15 mouse cellular contexts compared by ENCODE assay signal in genomic region chr11:67546582-67546981, GRCm38 (mm10).
DNase-seq lines count a peak whose midpoint lies in the region; ATAC-seq lines count a peak whose summit lies in the region.
"Had no signal": no experiment of that assay in that cellular context is flagged by ENCODE, and none has a peak within 500 bp of the region (broad histone marks: within the 10 kb centered on the region; RNA-seq: fewer than 3 reads in every experiment).

No protein-coding gene starts in this region.

- no peak overlapping the region for H3K4me2 ChIP-seq in heart, embryonic 13.5 days
- H3K4me2 ChIP-seq in heart, embryonic 11.5 days = no peak overlapping the region
- H3K4me2 ChIP-seq in limb, embryonic 15.5 days = no peak overlapping the region
- H3K4me2 ChIP-seq in embryonic facial prominence, embryonic 11.5 days (ENCODE audit: low read depth, low read length) = no peak overlapping the region
- H3K4me2 ChIP-seq: hindbrain, embryonic 14.5 days; liver, embryonic 13.5 days; lung, embryonic 15.5 days had no signal

- peak overlapping the region; percentile 69 for H3K27ac ChIP-seq in heart, embryonic 13.5 days (replicated peaks)
- H3K27ac ChIP-seq in heart, embryonic 11.5 days (ENCODE audit: low read depth, low read length) = no peak overlapping the region
- 0 out of 2 replicates have a peak overlapping the region, but pooled peaks have one; percentile 13 for H3K27ac ChIP-seq in limb, embryonic 15.5 days
- no peak overlapping the region for H3K27ac ChIP-seq in limb, embryonic 10.5 days
- H3K27ac ChIP-seq in embryonic facial prominence, embryonic 11.5 days (replicated peaks; ENCODE audit: low read depth, low read length) = no peak overlapping the region
- H3K27ac ChIP-seq: hindbrain, embryonic 14.5 days; liver, embryonic 13.5 days had no signal

- no peaks in the 10 kb centered on the region for H3K9me3 ChIP-seq in heart, embryonic 13.5 days
- no peaks in the 10 kb centered on the region for H3K9me3 ChIP-seq in heart, embryonic 11.5 days (replicated peaks; ENCODE audit: control insufficient read depth, low read length)
- H3K9me3 ChIP-seq in limb, embryonic 15.5 days = no peaks in the 10 kb centered on the region
- no peaks in the 10 kb centered on the region for H3K9me3 ChIP-seq in limb, embryonic 10.5 days (replicated peaks)
- no peaks in the 10 kb centered on the region for H3K9me3 ChIP-seq in embryonic facial prominence, embryonic 11.5 days (replicated peaks; ENCODE audit: control insufficient read depth, low read length)
- H3K9me3 ChIP-seq: liver, embryonic 13.5 days; lung, embryonic 15.5 days had no signal

- 16% methylated on average over 5 of the region's 5 CpGs for WGBS in heart, embryonic 13.5 days
- 18% methylated on average over 5 of the region's 5 CpGs for WGBS in heart, embryonic 11.5 days (ENCODE audit: insufficient replicate concordance)
- 33% methylated on average over 5 of the region's 5 CpGs for WGBS in limb, embryonic 15.5 days
- 52% methylated on average over 5 of the region's 5 CpGs for WGBS in limb, embryonic 10.5 days
- 20% methylated on average over 5 of the region's 5 CpGs for WGBS in embryonic facial prominence, embryonic 11.5 days

- no peak overlapping the region for H3K4me3 ChIP-seq in heart, embryonic 13.5 days
- H3K4me3 ChIP-seq in heart, embryonic 11.5 days (ENCODE audit: low read depth, low read length) = no peak overlapping the region
- H3K4me3 ChIP-seq in limb, embryonic 15.5 days = no peak overlapping the region
- H3K4me3 ChIP-seq in limb, embryonic 10.5 days = no peak overlapping the region
- no peak overlapping the region for H3K4me3 ChIP-seq in embryonic facial prominence, embryonic 11.5 days (ENCODE audit: low read depth, low read length)
- H3K4me3 ChIP-seq: layer of hippocampus, adult 2 months; liver, embryonic 13.5 days; lung, embryonic 15.5 days had no signal

- H3K9ac ChIP-seq in heart, embryonic 13.5 days = peak overlapping the region; percentile 1; the same call in 1 of the 2 replicates
- no peak overlapping the region for H3K9ac ChIP-seq in heart, embryonic 11.5 days (ENCODE audit: low read depth, low read length)
- no peak overlapping the region for H3K9ac ChIP-seq in limb, embryonic 15.5 days
- no peak overlapping the region for H3K9ac ChIP-seq in embryonic facial prominence, embryonic 11.5 days (replicated peaks; ENCODE audit: low read length)
- H3K9ac ChIP-seq: hindbrain, embryonic 14.5 days; liver, embryonic 13.5 days; lung, embryonic 15.5 days had no signal

- intact Hi-C loops in left cerebral cortex, postnatal 14 days (cut with DNase I) = loop anchor here (10.0 kb wide), 1 partner anchor 98 kb away; no protein-coding TSS in a partner anchor

- no peak; the same call in 1 of the 2 replicates for ATAC-seq in heart, embryonic 13.5 days (ENCODE audit: extremely low read depth, insufficient number of reproducible peaks, low FRiP score, low TSS enrichment)
- ATAC-seq in heart, embryonic 11.5 days (replicated peaks; ENCODE audit: insufficient number of reproducible peaks, low FRiP score, low TSS enrichment) = no peak
- no peak for ATAC-seq in limb, embryonic 15.5 days (ENCODE audit: insufficient number of reproducible peaks, low FRiP score, low TSS enrichment, low read depth)
- peak; percentile 34; the same call in 1 of the 2 replicates for ATAC-seq in embryonic facial prominence, embryonic 11.5 days (replicated peaks; ENCODE audit: insufficient number of reproducible peaks, low FRiP score, low TSS enrichment, low read depth)
- ATAC-seq: forebrain, embryonic 14.5 days; intestine, embryonic 16.5 days; midbrain, embryonic 16.5 days had no signal

- no peak for DNase-seq in limb, embryonic 10.5 days (ENCODE audit: low spot score)
- peak; percentile 14 for DNase-seq in embryonic facial prominence, embryonic 11.5 days (ENCODE audit: low spot score)
- DNase-seq in retina, embryonic 14.5 days (ENCODE audit: low spot score) = peak; percentile 72
- no peak for DNase-seq in left cerebral cortex, postnatal 14 days (ENCODE audit: low spot score in 2 of 2)
- DNase-seq: cerebellum, adult 8-10 months; liver, embryonic 13.5 days had no signal

- H3K27me3 ChIP-seq in heart, embryonic 13.5 days (replicated peaks) = no peaks in the 10 kb centered on the region
- no peaks in the 10 kb centered on the region for H3K27me3 ChIP-seq in heart, embryonic 11.5 days (ENCODE audit: control insufficient read depth, insufficient read depth, low read length)
- no peaks in the 10 kb centered on the region for H3K27me3 ChIP-seq in limb, embryonic 15.5 days
- H3K27me3 ChIP-seq in limb, embryonic 10.5 days (ENCODE audit: low read depth, poor library complexity, severe bottlenecking) = no peaks in the 10 kb centered on the region
- no peaks in the 10 kb centered on the region for H3K27me3 ChIP-seq in embryonic facial prominence, embryonic 11.5 days (ENCODE audit: control insufficient read depth, insufficient read depth, low read length)
- H3K27me3 ChIP-seq: liver, embryonic 13.5 days; lung, embryonic 15.5 days had no signal

- H3K4me1 ChIP-seq in heart, embryonic 13.5 days = peaks cover 44% of the 10 kb centered on the region
- H3K4me1 ChIP-seq in heart, embryonic 11.5 days (ENCODE audit: control insufficient read depth, insufficient read depth, low read length) = peaks cover 29% of the 10 kb centered on the region
- H3K4me1 ChIP-seq in limb, embryonic 15.5 days = peaks cover 32% of the 10 kb centered on the region
- peaks cover 25% of the 10 kb centered on the region for H3K4me1 ChIP-seq in limb, embryonic 10.5 days
- no peaks in the 10 kb centered on the region for H3K4me1 ChIP-seq in embryonic facial prominence, embryonic 11.5 days (ENCODE audit: control insufficient read depth, insufficient read depth, low read length)

- H3K36me3 ChIP-seq in heart, embryonic 13.5 days = no peaks in the 10 kb centered on the region
- no peaks in the 10 kb centered on the region for H3K36me3 ChIP-seq in heart, embryonic 11.5 days (ENCODE audit: control insufficient read depth, insufficient read depth, low read length)
- H3K36me3 ChIP-seq in limb, embryonic 15.5 days = no peaks in the 10 kb centered on the region
- no peaks in the 10 kb centered on the region for H3K36me3 ChIP-seq in limb, embryonic 10.5 days
- no peaks in the 10 kb centered on the region for H3K36me3 ChIP-seq in embryonic facial prominence, embryonic 11.5 days (replicated peaks; ENCODE audit: control insufficient read depth, insufficient read depth, low read depth, low read length)
- H3K36me3 ChIP-seq: liver, embryonic 13.5 days; lung, embryonic 15.5 days had no signal

Comparison
In these comparisons a context has a peak if more than half of its experiments do, and no peak if none do; other contexts are left out.
1. H3K27ac ChIP-seq: peak in heart, embryonic 13.5 days (single experiment) and limb, embryonic 15.5 days (single experiment); none in heart, embryonic 11.5 days (single experiment), limb, embryonic 10.5 days (single experiment) and embryonic facial prominence, embryonic 11.5 days (single experiment).
2. DNase-seq: peak in embryonic facial prominence, embryonic 11.5 days (single experiment) and retina, embryonic 14.5 days (single experiment); none in limb, embryonic 10.5 days (single experiment) and left cerebral cortex, postnatal 14 days (0 of 2).